Mouse (Mus musculus) G1E (cell line): ENCODE results near the gene Scn1b.

Experiments
- CTCF ChIP-seq: IDR thresholded peaks from 2 replicates; pipeline ENCODE4 v1.5.1; 2012; ENCODE audit warnings: low read depth, low read length, inconsistent platforms, mixed read lengths
- GATA1 ChIP-seq: IDR thresholded peaks from 2 replicates; pipeline ENCODE4 v1.6.1; 2012; ENCODE audit warnings: borderline replicate concordance, low read length, inconsistent platforms, mixed read lengths
- GATA2 ChIP-seq: IDR thresholded peaks from 2 replicates; pipeline ENCODE4 v1.6.1; 2012; ENCODE audit warnings: low read depth, low read length, inconsistent platforms, borderline replicate concordance
- POLR2AphosphoS5 ChIP-seq: IDR thresholded peaks from 2 replicates; pipeline ENCODE4 v1.6.1; 2012; ENCODE audit warnings: low read depth, low read length, inconsistent platforms; ENCODE audit not compliant: insufficient replicate concordance
- TAL1 ChIP-seq: conservative IDR thresholded peaks from 2 replicates; pipeline ENCODE4 v1.6.1; 2012; ENCODE audit warnings: low read depth, low read length, inconsistent platforms, mixed read lengths

- TF ChIP-seq POLR2AphosphoS5 (no peak), CTCF (no peak), GATA1 (no peak), GATA2 (no peak), TAL1 (no peak)
These were observed 45.7 kb downstream of the Scn1b start for GRCm38 (mm10) chr7:31081106-31081505.
